Mouse (Mus musculus): Measurements from ENCODE around the gene Nsrp1. TPM values are rescaled to one million over a fixed set of nuclear protein-coding genes. Genes with fewer than 3 reads are reported as not detected.

Gene Nsrp1
- polyA plus RNA-seq, 1 experiment = 19.4 TPM

DNA sequence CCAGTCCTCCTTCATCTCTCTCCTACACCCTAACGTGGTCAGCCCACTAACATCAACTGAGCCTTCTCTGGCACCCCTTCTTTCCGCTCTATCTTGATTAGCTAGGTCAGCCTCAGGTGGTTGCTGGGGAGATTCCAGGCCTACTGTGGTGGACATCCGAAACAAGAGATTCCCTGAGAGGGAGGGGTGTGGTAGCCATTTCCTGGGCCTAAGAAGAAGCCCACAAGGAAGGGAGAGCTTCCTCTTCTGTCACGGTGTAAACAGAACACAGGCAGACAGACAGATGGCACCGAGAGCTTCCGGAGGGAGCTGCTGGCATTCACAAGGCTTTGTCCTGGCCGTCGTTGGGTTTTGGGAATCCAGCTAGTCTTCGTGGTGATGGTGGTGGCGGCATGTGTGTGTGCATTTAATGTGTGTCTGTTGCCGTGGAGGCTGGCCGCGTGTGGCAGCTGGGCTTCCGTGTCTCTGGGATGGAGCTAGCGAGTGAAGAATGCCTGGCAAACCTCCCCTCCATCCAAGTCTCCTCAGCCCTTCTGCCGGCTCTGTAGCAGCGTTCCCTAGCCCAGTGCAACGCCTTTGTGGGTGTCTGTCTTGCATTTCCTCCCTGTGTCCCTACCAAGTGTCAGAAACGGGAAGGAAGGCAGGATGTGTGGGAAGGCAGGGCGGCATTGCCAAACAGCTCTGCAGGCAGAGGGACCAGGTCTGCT, 82.1 kb downstream of the Nsrp1 start:
- H3K4me3 ChIP-seq (ENCODE audit: insufficient read depth, low read length) = no peak overlapping the region
- TF ChIP-seq POLR2A (IDR thresholded peaks at IDR 0.05; ENCODE audit: low read depth, low read length) (no peak), CTCF (IDR thresholded peaks at IDR 0.05; ENCODE audit: borderline replicate concordance, insufficient read depth, low read length) (no peak)
- no peak overlapping the region for H3K27ac ChIP-seq (ENCODE audit: insufficient read depth, low read length)
- H3K4me1 ChIP-seq (ENCODE audit: control insufficient read depth, insufficient read depth, low read length) = no peaks in the 10 kb centered on the region

Other genes starting within 250 kb of the Nsrp1 start
- 55.1 and 57.7 TPM in 2 replicates for gene Cpd, start 231.4 kb downstream of the Nsrp1 start, polyA plus RNA-seq (2011; ENCODE audit: insufficient read length, low read depth, missing spikeins)
- not detected in 2 replicates for gene Tmigd1, start 176.3 kb downstream of the Nsrp1 start, polyA plus RNA-seq (2011; ENCODE audit: insufficient read length, low read depth, missing spikeins)
- 67.2 and 97.3 TPM in 2 replicates for gene Blmh, start 153.6 kb downstream of the Nsrp1 start, polyA plus RNA-seq (2011; ENCODE audit: insufficient read length, low read depth, missing spikeins)
- gene Slc6a4, start 79.8 kb downstream of the Nsrp1 start, polyA plus RNA-seq (2011; ENCODE audit: insufficient read length, low read depth, missing spikeins) = 0.23 TPM in 1 of 2 replicates, not detected in the other
- 0.46 and 0.50 TPM in 2 replicates for gene Efcab5, start 110.5 kb upstream of the Nsrp1 start, polyA plus RNA-seq (2011; ENCODE audit: insufficient read length, low read depth, missing spikeins)
- gene Ssh2, start 137.9 kb upstream of the Nsrp1 start, polyA plus RNA-seq (2011; ENCODE audit: insufficient read length, low read depth, missing spikeins) = 10.0 and 13.5 TPM in 2 replicates